Mouse (Mus musculus): ENCODE data around the gene Chfr. TPM values are rescaled to one million over a fixed set of nuclear protein-coding genes. Genes with fewer than 3 reads are reported as not detected.

Gene Chfr
- polyA plus RNA-seq, 1 experiment from 2014 or later, result 37.0 TPM

DNA sequence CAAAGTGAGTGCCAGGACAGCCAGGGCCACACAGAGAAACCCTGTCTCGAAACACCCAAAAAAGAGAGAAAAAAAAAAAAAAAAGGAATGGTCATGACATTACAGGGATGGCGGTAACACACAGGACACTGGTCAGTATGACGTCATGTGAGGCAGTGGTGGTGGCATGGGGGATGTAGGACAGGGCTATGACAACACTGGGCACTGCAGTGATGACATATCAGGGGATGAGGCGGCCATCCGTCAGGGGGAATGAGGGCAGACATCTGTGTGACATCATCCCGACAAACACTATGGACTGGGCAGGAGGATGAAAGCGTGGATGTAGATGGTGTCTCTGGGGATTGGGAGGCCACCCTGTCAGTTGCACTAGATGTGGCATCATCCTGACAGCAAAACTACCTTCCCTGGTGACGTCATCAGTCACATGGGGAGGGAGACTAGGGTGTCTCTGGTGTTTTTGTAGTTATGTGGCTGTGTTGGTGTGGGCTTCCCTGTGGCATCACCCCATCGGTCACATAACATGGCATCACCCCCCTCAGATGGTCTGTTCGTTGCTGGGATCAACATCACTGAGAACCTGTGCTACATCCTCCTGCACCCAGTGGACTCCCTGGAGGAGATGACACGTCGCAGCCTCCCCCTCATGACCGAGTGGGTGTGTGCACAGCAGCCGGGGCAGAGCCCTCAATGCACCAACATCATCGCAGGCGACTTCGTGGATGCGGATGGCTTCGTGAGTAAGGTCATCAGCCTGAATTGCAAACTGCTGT is 32.6 kb upstream of the Chfr start:
- Histone ChIP-seq H3K36me3 (ENCODE audit: insufficient read depth, low read length) (peaks cover 20% of the 10 kb centered on the region), H3K27me3 (replicated peaks; ENCODE audit: insufficient read depth, low read length) (no peaks in the 10 kb centered on the region), H3K4me1 (ENCODE audit: insufficient read depth, low read depth, low read length) (peaks cover 14% of the 10 kb centered on the region), H3K27ac (ENCODE audit: low read length) (no peak overlapping the region), H3K9ac (replicated peaks; ENCODE audit: low read depth) (no peak overlapping the region), H3K4me3 (ENCODE audit: low read depth, low read length) (no peak overlapping the region), H3K4me2 (replicated peaks; ENCODE audit: low read depth, low read length) (no peak overlapping the region), H3K9me3 (ENCODE audit: low read length) (no peaks in the 10 kb centered on the region)
- ATAC-seq, result no peak
- TF ChIP-seq EP300 (IDR thresholded peaks at IDR 0.05) (no peak), CTCF (IDR thresholded peaks at IDR 0.05) (no peak)
- 92% methylated on average over 19 of the region's 19 CpGs for WGBS
- no peak for DNase-seq (ENCODE audit: low spot score)

DNA sequence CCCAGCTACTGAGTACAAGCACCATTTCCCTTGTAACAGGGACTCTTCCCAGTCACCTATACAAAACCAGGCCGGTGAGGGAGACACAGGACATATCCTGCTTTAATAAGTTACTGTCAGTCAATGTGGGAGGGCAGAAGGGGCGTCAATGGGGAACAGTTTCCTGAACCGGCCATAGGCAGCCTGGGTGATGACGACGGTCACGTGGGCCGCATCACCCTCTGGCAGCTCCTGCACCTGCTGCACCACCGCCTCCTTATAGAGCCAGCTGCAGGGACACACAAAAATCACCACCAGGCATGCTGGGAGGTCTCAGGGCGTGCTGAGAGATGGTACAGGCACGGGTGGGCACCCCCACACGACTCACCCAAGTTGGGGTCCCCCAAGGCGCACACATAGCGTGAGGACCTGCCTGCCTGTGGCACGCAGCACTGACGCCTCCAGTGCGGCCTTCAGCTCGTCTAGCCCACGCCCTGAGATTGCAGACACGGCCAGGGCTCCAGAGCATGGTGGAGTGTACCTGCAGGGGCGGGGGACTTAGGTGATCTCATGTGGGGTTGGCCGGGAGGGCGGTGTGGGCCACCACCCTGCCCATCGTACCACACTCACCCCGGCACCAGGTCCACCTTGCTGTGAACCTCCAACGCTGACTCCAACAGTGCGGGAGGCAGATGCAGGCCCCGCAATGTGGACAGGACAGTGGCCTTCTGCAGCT is 31.6 kb upstream of the Chfr start:
- Histone ChIP-seq H3K4me3 (ENCODE audit: low read depth, low read length) (no peak overlapping the region), H3K27me3 (replicated peaks; ENCODE audit: insufficient read depth, low read length) (no peaks in the 10 kb centered on the region), H3K27ac (ENCODE audit: low read length) (no peak overlapping the region), H3K4me1 (ENCODE audit: insufficient read depth, low read depth, low read length) (peaks cover 14% of the 10 kb centered on the region), H3K4me2 (replicated peaks; ENCODE audit: low read depth, low read length) (no peak overlapping the region), H3K9me3 (ENCODE audit: low read length) (no peaks in the 10 kb centered on the region), H3K9ac (replicated peaks; ENCODE audit: low read depth) (no peak overlapping the region), H3K36me3 (ENCODE audit: insufficient read depth, low read length) (peaks cover 20% of the 10 kb centered on the region)
- DNase-seq (ENCODE audit: low spot score), result no peak
- TF ChIP-seq CTCF (IDR thresholded peaks at IDR 0.05) (no peak), EP300 (IDR thresholded peaks at IDR 0.05) (no peak)
- WGBS, result 96% methylated on average over 27 of the region's 27 CpGs
- no peak for ATAC-seq

DNA sequence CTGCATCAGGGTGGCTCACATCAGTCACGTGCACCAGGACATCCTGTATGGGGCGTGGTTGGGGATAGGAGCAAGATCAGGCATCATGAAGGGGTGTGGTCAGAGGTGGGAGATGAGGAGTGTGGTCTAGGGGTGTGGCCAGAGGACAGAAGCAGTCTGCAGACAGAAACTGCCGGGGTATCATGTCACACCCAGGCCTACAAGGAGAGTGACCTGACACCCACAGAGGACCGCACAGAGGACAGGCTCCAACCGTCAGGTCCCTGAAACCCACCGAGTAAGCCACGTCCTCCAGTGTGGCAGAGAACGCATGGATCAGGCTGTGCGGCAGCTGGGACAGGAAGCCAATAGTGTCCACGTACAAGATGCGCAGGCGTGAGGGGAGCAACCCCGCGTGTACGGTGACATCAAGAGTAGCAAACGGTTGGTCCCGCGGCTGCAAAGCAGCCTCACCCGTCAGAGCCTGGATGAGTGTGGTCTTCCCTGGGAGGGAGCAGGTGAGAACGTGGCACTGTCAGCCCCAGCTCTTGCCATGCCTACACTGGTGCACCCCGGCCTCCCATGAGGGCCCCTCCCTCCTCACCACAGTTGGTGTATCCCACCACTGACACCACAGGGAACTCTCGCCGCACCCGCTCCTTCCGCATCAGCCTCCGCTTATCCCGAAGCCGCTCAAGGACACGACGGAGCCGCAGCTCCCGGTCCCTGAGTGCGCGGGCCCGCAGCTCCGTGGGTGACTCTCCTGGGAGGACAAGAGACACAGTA is 30.8 kb upstream of the Chfr start:
- Histone ChIP-seq H3K4me2 (replicated peaks; ENCODE audit: low read depth, low read length) (no peak overlapping the region), H3K27ac (ENCODE audit: low read length) (no peak overlapping the region), H3K4me3 (ENCODE audit: low read depth, low read length) (no peak overlapping the region), H3K9ac (replicated peaks; ENCODE audit: low read depth) (no peak overlapping the region), H3K27me3 (replicated peaks; ENCODE audit: insufficient read depth, low read length) (no peaks in the 10 kb centered on the region), H3K9me3 (ENCODE audit: low read length) (no peaks in the 10 kb centered on the region), H3K36me3 (ENCODE audit: insufficient read depth, low read length) (peaks cover 20% of the 10 kb centered on the region), H3K4me1 (ENCODE audit: insufficient read depth, low read depth, low read length) (peaks cover 14% of the 10 kb centered on the region)
- 94% methylated on average over 36 of the region's 36 CpGs for WGBS
- ATAC-seq, result no peak
- no peak for DNase-seq (ENCODE audit: low spot score)
- no peak for TF ChIP-seq EP300 (IDR thresholded peaks at IDR 0.05)

DNA sequence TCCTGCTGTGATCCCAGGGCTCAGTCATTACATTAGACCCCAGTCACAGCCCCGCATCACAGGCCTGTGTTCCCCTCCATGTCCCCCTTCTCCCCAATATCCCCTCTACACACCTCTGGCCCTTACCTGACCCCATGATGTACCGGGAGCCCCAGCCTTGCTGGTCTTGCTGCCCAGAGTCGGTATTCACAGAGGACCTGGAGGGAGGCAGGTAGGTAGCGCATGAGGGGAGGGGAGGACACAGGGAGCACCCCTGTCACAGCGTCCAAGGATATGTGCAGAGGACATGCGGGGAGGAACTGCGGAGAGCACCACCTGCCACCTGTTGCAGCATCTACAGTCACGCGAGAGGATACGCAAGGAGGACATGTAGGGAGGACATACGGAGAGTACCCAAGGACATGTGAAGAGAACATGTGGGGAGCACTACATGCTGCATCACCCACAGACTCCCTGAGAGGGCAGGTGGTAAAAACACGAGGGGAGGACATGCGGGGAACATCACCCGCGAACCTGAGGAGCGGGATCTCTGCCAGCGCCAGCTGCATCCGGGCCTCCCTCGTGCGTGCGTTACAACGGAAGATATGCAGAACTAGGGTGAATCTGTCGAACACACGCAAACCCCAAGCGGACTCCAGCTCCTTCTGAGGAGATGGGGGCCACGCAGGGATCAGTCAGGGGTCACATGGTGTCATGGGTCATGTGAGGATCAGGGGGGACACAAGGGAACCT is 29.3 kb upstream of the Chfr start:
- WGBS, result 93% methylated on average over 26 of the region's 26 CpGs
- ATAC-seq, result no peak
- DNase-seq (ENCODE audit: low spot score), result no peak
- no peaks in the 10 kb centered on the region for H3K27me3 ChIP-seq (replicated peaks; ENCODE audit: insufficient read depth, low read length)
- peaks cover 15% of the 10 kb centered on the region for H3K4me1 ChIP-seq (ENCODE audit: insufficient read depth, low read depth, low read length)
- TF ChIP-seq EP300 (IDR thresholded peaks at IDR 0.05) (no peak), CTCF (IDR thresholded peaks at IDR 0.05) (no peak)
- no peaks in the 10 kb centered on the region for H3K9me3 ChIP-seq (ENCODE audit: low read length)
- peak overlapping the region; percentile 78 for H3K4me3 ChIP-seq (ENCODE audit: low read depth, low read length)
- peaks cover 20% of the 10 kb centered on the region for H3K36me3 ChIP-seq (ENCODE audit: insufficient read depth, low read length)
- no peak overlapping the region for H3K27ac ChIP-seq (ENCODE audit: low read length)
- peak overlapping the region; percentile 61 for H3K4me2 ChIP-seq (replicated peaks; ENCODE audit: low read depth, low read length)
- H3K9ac ChIP-seq (replicated peaks; ENCODE audit: low read depth), result peak overlapping the region; percentile 74; the same call in 1 of the 2 replicates

DNA sequence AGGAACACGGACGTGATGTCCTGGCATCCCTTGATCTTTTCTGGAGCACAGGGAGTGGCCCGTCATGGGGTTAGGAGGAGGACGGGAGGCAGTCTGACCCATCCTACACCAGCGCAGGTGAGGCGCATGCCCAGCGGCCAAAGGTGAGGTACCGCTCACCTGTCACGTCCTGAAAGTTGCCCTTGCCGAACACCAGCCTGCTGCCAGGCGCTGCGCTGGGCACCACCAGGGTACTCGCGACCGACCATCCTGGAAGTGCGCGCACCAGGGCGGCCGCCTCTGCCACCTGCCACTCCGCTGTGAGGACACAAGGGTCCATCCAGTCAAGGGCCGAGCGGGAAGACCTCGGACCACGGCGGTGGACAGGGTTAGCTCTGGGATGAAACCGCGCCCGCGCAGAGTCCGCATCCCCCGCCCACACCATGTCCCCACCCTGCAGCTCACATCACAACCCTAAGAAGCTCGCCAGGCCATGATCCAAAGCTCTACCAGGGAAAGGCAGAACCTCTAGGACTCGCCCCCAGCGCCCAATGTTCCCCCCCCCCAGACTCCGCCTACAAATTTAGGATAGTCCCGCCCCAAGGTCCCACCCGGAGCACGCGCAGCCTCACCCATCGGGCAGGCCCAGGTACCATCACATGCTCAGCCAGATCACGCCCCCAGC is 28.6 kb upstream of the Chfr start:
- no peaks in the 10 kb centered on the region for H3K9me3 ChIP-seq (ENCODE audit: low read length)
- H3K4me3 ChIP-seq (ENCODE audit: low read depth, low read length), result peak overlapping the region; percentile 78
- H3K27me3 ChIP-seq (replicated peaks; ENCODE audit: insufficient read depth, low read length), result no peaks in the 10 kb centered on the region
- WGBS, result 14% methylated on average over 41 of the region's 41 CpGs
- peak overlapping the region; percentile 61 for H3K4me2 ChIP-seq (replicated peaks; ENCODE audit: low read depth, low read length)
- H3K4me1 ChIP-seq (ENCODE audit: insufficient read depth, low read depth, low read length), result peaks cover 8% of the 10 kb centered on the region
- H3K9ac ChIP-seq (replicated peaks; ENCODE audit: low read depth), result peak overlapping the region; percentile 74
- TF ChIP-seq EP300 (IDR thresholded peaks at IDR 0.05) (no peak), CTCF (IDR thresholded peaks at IDR 0.05) (no peak)
- H3K27ac ChIP-seq (ENCODE audit: low read length), result peak overlapping the region; percentile 96
- ATAC-seq, result peak; percentile 54
- DNase-seq (ENCODE audit: low spot score), result peak; percentile 84
- peaks cover 20% of the 10 kb centered on the region for H3K36me3 ChIP-seq (ENCODE audit: insufficient read depth, low read length)
